Mouse (Mus musculus) MEL (cell line): ENCODE results near the gene Fat3. TPM values are rescaled to one million over a fixed set of nuclear protein-coding genes. Genes with fewer than 3 reads are reported as not detected.

ENCODE experiments used
- DNase-seq: peaks from one replicate; pipeline ENCODE4 v3.0.0; 2011; ENCODE audit warnings: low read depth, low spot score
- H3K27ac ChIP-seq: 2 replicates; pipeline ENCODE4 v1.5.1; 2012; ENCODE audit warnings: low read depth, mild to moderate bottlenecking, control low read depth, low read length, moderate library complexity; ENCODE audit not compliant: control insufficient read depth
- H3K27me3 ChIP-seq, 2 experiments: fragments of 150-350 bp in 1 of 2; sonication (generic) in 1 of 2; 2 replicates each; pipeline ENCODE4 v1.6.1; 2012; ENCODE audit warnings: low read length in 2 of 2, mild to moderate bottlenecking in 2 of 2, improper control_type of control experiment in 1 of 2, moderate library complexity in 1 of 2; ENCODE audit not compliant: insufficient read depth in 2 of 2, control insufficient read depth in 1 of 2
- H3K36me3 ChIP-seq, 2 experiments: 2 replicates each; pipeline ENCODE4 v1.6.1; 2012 to 2014; ENCODE audit warnings: low read length in 2 of 2, improper control_type of control experiment in 1 of 2, inconsistent platforms in 1 of 2, mild to moderate bottlenecking in 1 of 2; ENCODE audit not compliant: insufficient read depth in 2 of 2, control insufficient read depth in 1 of 2
- H3K4me1 ChIP-seq, 2 experiments: fragments of 150-350 bp in 1 of 2; sonication (generic) in 1 of 2; 2 replicates each; pipeline ENCODE4 v1.6.1; 2012; ENCODE audit warnings: low read length in 2 of 2, improper control_type of control experiment in 1 of 2, mild to moderate bottlenecking in 1 of 2; ENCODE audit not compliant: insufficient read depth in 2 of 2, control insufficient read depth in 1 of 2
- H3K4me3 ChIP-seq, 2 experiments: fragments of 150-350 bp in 1 of 2; sonication (generic) in 1 of 2; 2 replicates each; pipeline ENCODE4 v1.5.1; 2012; ENCODE audit warnings: low read depth in 2 of 2, low read length in 2 of 2, mild to moderate bottlenecking in 2 of 2, moderate library complexity in 2 of 2, control low read depth in 1 of 2, improper control_type of control experiment in 1 of 2; ENCODE audit not compliant: control insufficient read depth in 1 of 2, insufficient read depth in 1 of 2
- H3K79me2 ChIP-seq: 2 replicates; pipeline ENCODE4 v1.6.1; 2012; ENCODE audit warnings: mild to moderate bottlenecking, low read length, moderate library complexity; ENCODE audit not compliant: control insufficient read depth, poor library complexity, insufficient read depth
- H3K9ac ChIP-seq: 2 replicates; pipeline ENCODE4 v1.6.1; 2012; ENCODE audit warnings: low read depth, mild to moderate bottlenecking, control low read depth, low read length, moderate library complexity; ENCODE audit not compliant: control insufficient read depth, poor library complexity, severe bottlenecking
- H3K9me3 ChIP-seq: fragments of 150-350 bp; sonication (generic); replicated peaks from 2 replicates; pipeline ENCODE4 v1.6.1; 2012; ENCODE audit warnings: mild to moderate bottlenecking, low read length, improper control_type of control experiment, moderate library complexity; ENCODE audit not compliant: insufficient read depth
- CHD2 ChIP-seq: IDR thresholded peaks from 2 replicates; pipeline ENCODE4 v1.6.1; 2011; ENCODE audit warnings: low read length, improper control_type of control experiment
- E2F4 ChIP-seq: IDR thresholded peaks from 2 replicates; pipeline ENCODE4 v1.6.1; 2011; ENCODE audit warnings: low read depth, low read length, improper control_type of control experiment, borderline replicate concordance
- EP300 ChIP-seq, 2 experiments: IDR thresholded peaks; 2 replicates each; pipeline ENCODE4 v1.6.1; 2011; ENCODE audit warnings: improper control_type of control experiment in 2 of 2, low read length in 2 of 2, low read depth in 1 of 2, mild to moderate bottlenecking in 1 of 2
- ETS1 ChIP-seq: IDR thresholded peaks from 2 replicates; pipeline ENCODE4 v1.6.1; 2012; ENCODE audit warnings: low read depth, mild to moderate bottlenecking, inconsistent platforms, low read length, improper control_type of control experiment, moderate library complexity
- GABPA ChIP-seq: IDR thresholded peaks from 2 replicates; pipeline ENCODE4 v1.6.1; 2012; ENCODE audit warnings: low read depth, mild to moderate bottlenecking, inconsistent platforms, low read length, improper control_type of control experiment, moderate library complexity
- GATA1 ChIP-seq: IDR thresholded peaks from 2 replicates; pipeline ENCODE4 v1.6.1; 2011; ENCODE audit warnings: low read depth, low read length, improper control_type of control experiment
- HCFC1 ChIP-seq: IDR thresholded peaks from 2 replicates; pipeline ENCODE4 v1.6.1; 2012; ENCODE audit warnings: low read depth, mild to moderate bottlenecking, inconsistent platforms, low read length, improper control_type of control experiment, moderate library complexity
- MEF2A ChIP-seq: IDR thresholded peaks from 2 replicates; pipeline ENCODE4 v1.6.1; 2014; ENCODE audit warnings: low read depth, mild to moderate bottlenecking, inconsistent platforms, low read length, improper control_type of control experiment; ENCODE audit not compliant: poor library complexity, insufficient replicate concordance, severe bottlenecking; ENCODE audit errors: extremely low read depth
- MYC ChIP-seq: IDR thresholded peaks from 2 replicates; pipeline ENCODE4 v1.6.1; 2011; ENCODE audit warnings: low read depth, mild to moderate bottlenecking, low read length, improper control_type of control experiment, moderate library complexity
- NELFE ChIP-seq: IDR thresholded peaks from 2 replicates; pipeline ENCODE4 v1.6.1; 2011; ENCODE audit warnings: low read depth, low read length, improper control_type of control experiment
- NRF1 ChIP-seq: IDR thresholded peaks from 2 replicates; pipeline ENCODE4 v1.6.1; 2014; ENCODE audit warnings: low read depth, mild to moderate bottlenecking, inconsistent platforms, low read length, improper control_type of control experiment, moderate library complexity; ENCODE audit not compliant: poor library complexity, insufficient read depth, severe bottlenecking
- POLR2AphosphoS2 ChIP-seq: IDR thresholded peaks from 2 replicates; pipeline ENCODE4 v1.6.1; 2011; ENCODE audit warnings: low read length, improper control_type of control experiment
- RAD21 ChIP-seq: IDR thresholded peaks from 2 replicates; pipeline ENCODE4 v1.6.1; 2011; ENCODE audit warnings: mild to moderate bottlenecking, low read depth, low read length, improper control_type of control experiment
- SIN3A ChIP-seq: IDR thresholded peaks from 2 replicates; pipeline ENCODE4 v1.6.1; 2012; ENCODE audit warnings: low read length, improper control_type of control experiment, inconsistent platforms
- SMC3 ChIP-seq: IDR thresholded peaks from 2 replicates; pipeline ENCODE4 v1.6.1; 2011; ENCODE audit warnings: low read depth, low read length, improper control_type of control experiment
- TAL1 ChIP-seq: IDR thresholded peaks from 2 replicates; pipeline ENCODE4 v1.6.1; 2012; ENCODE audit warnings: mild to moderate bottlenecking, inconsistent platforms, low read length, moderate library complexity, mixed read lengths
- UBTF ChIP-seq: IDR thresholded peaks from 2 replicates; pipeline ENCODE4 v1.6.1; 2012; ENCODE audit warnings: low read depth, mild to moderate bottlenecking, inconsistent platforms, low read length, improper control_type of control experiment, moderate library complexity, borderline replicate concordance; ENCODE audit not compliant: insufficient read depth
- ZC3H11A ChIP-seq: IDR thresholded peaks from 2 replicates; pipeline ENCODE4 v1.6.1; 2012; ENCODE audit warnings: low read depth, mild to moderate bottlenecking, inconsistent platforms, low read length, improper control_type of control experiment
- ZMIZ1 ChIP-seq: IDR thresholded peaks from 2 replicates; pipeline ENCODE4 v1.6.1; 2012; ENCODE audit warnings: low read depth, mild to moderate bottlenecking, inconsistent platforms, low read length, improper control_type of control experiment, moderate library complexity
- polyA plus RNA-seq, 2 experiments: library from polyadenylated mRNA; stranded (reverse) in 1 of 2; unstranded in 1 of 2; fragments of >175 nt in 1 of 2; fragments of >200 nt in 1 of 2; gene quantifications; 2 replicates each; pipeline versions ENCODE4 v1.2.1 to v1.2.4; 2012; ENCODE audit warnings: low replicate concordance in 2 of 2, low read depth in 1 of 2; ENCODE audit not compliant: insufficient read length in 2 of 2, insufficient read depth in 1 of 2, missing spikeins in 1 of 2
- total RNA-seq: library from RNA; depleted of rRNA; stranded (reverse); fragments of 300-350 nt; gene quantifications from 2 replicates; pipeline ENCODE4 v1.2.3, GENCODE M21; 2012

Gene Fat3
- total and polyA plus RNA-seq, 3 experiments = 1.5 to 1.8 TPM; not detected in 1

DNA sequence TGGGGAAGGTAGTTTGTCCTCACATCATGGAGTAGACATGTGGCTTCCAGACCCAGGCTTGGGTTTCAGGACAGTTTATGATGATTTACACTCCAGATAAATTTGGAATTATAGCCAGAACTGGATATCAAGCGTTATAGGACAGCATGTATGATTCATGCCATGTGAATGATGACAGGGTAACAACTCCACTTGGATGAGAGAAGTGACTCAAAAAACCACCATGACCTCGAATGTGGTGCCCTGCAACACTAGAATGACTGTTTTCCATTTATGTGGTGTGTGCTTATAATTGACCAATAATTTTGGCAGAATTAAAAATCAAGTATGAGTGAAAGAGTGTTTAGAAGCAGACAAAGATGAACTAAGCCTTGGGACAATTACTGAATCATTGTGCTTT is 210.2 kb downstream of the Fat3 start:
- no peaks in the 10 kb centered on the region for H3K9me3 ChIP-seq
- no peak for TF ChIP-seq POLR2AphosphoS2
- TF ChIP-seq GABPA = no peak
- TF ChIP-seq GATA1 = no peak
- TF ChIP-seq TAL1 = no peak
- TF ChIP-seq MYC = no peak
- no peak for TF ChIP-seq ZC3H11A
- TF ChIP-seq RAD21 = no peak
- TF ChIP-seq HCFC1 = no peak
- TF ChIP-seq ZMIZ1 = no peak
- no peak for TF ChIP-seq ETS1
- no peak for TF ChIP-seq SIN3A
- H3K4me1 ChIP-seq = no peaks in the 10 kb centered on the region
- DNase-seq = no peak
- H3K27me3 ChIP-seq = no peaks in the 10 kb centered on the region; a peak in 1 of 4 replicates
- no peaks in the 10 kb centered on the region for H3K36me3 ChIP-seq
- no peak overlapping the region for H3K4me3 ChIP-seq
- no peak overlapping the region for H3K9ac ChIP-seq
- no peaks in the 10 kb centered on the region for H3K79me2 ChIP-seq
- no peak overlapping the region for H3K27ac ChIP-seq

DNA sequence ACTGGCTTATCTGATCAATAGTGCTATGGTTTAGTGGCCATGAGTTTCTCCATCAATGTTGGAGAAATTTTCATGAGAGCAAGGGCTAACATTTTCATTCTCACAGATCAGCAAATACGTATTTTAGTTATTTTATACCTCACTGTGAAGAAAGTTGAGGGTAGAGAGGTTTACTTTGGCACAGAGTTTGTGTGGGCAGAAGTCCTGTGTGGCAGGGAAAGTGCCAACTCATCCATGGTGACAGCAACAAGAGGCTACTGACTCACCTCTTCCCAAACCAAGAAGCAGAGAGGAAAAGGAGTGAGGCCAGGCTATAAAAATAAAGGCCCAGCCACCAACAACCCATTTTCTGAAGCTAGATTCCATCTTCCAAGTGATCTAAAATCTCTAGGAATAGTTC is 218.1 kb downstream of the Fat3 start:
- no peaks in the 10 kb centered on the region for H3K27me3 ChIP-seq

DNA sequence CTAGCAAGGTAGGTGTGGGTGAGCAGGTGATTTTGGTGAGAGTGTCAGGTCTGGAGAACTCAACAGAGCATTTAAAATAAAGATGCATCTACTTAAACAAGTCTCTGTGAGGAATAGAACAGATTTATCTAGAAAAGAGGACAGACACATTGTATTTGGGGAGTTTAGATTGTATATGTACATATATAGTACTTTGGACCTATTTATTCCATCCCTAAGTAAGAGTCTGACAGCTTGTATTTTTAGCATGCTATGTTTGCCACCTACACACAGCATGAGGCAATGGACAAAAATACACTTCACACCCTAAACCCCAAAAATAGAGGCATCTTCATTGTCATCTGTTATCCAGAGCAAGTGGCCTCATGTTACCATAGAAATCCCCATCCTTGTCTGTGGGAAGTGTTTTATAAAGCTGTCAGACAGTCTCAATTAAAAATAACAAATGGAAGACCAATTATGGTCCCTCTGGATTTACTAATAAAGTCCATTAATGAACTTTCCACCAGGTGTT is 218.7 kb downstream of the Fat3 start:
- Histone ChIP-seq H3K27me3 (no peaks in the 10 kb centered on the region), H3K9ac (no peak overlapping the region), H3K79me2 (no peaks in the 10 kb centered on the region), H3K4me3 (no peak overlapping the region), H3K36me3 (no peaks in the 10 kb centered on the region), H3K4me1 (no peaks in the 10 kb centered on the region), H3K9me3 (no peaks in the 10 kb centered on the region), H3K27ac (no peak overlapping the region)
- TF ChIP-seq NELFE (no peak), TAL1 (no peak), SMC3 (no peak), E2F4 (no peak), MEF2A (no peak), EP300 (IDR thresholded peaks at IDR 0.05; ENCODE audit: low read depth in 1 of 2, low read length in 2 of 2) (no peak), CHD2 (no peak)
- DNase-seq = no peak

More for the DNA sequence above, 218.1 kb downstream of the Fat3 start:
- DNase-seq = no peak
- Histone ChIP-seq H3K4me3 (no peak overlapping the region), H3K79me2 (no peaks in the 10 kb centered on the region), H3K4me1 (no peaks in the 10 kb centered on the region), H3K27ac (no peak overlapping the region), H3K9me3 (no peaks in the 10 kb centered on the region), H3K36me3 (no peaks in the 10 kb centered on the region), H3K9ac (no peak overlapping the region)
- no peak for TF ChIP-seq RAD21
- no peak for TF ChIP-seq NRF1
- TF ChIP-seq UBTF = no peak
- TF ChIP-seq, all 39 proteins: peak for 0
